Mouse (Mus musculus): ENCODE results near the gene Leng9.

DNA sequence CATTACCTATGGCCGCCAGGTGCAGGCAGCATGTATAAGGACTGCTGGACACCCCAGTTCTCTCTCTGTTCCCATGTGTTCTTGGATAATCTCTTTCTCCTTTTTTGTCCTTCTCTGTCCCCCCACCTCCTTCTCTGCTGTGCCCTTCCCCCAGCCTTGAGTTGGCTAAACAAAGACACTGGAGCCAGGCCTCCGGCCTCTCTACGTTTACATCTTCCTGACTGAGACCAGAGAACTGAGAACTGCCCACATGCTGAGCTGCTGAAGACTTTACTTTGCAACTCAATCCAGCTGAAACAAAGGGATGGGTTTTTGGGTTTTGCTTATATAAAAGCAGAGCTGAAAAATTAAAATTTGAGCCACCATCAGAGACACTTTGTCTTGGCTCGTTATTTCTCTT is 4.8 kb upstream of the Leng9 start:
- TF ChIP-seq CTCF (IDR thresholded peaks at IDR 0.05; ENCODE audit: low read depth, low read length) (no peak), POLR2A (IDR thresholded peaks at IDR 0.05; ENCODE audit: insufficient read depth, low read length) (no peak)

Data from ES-Bruce4 (cell line).